Mouse (Mus musculus): ENCODE data around the gene Mul1. TPM values are rescaled to one million over a fixed set of nuclear protein-coding genes. Genes with fewer than 3 reads are reported as not detected.
A peak's percentile ranks its signal among the peaks of the same experiment; 100 is the strongest.

The Mul1 gene
- total and polyA plus RNA-seq, 3 experiments, result 9.2 to 41.4 (median 10.5) TPM

DNA sequence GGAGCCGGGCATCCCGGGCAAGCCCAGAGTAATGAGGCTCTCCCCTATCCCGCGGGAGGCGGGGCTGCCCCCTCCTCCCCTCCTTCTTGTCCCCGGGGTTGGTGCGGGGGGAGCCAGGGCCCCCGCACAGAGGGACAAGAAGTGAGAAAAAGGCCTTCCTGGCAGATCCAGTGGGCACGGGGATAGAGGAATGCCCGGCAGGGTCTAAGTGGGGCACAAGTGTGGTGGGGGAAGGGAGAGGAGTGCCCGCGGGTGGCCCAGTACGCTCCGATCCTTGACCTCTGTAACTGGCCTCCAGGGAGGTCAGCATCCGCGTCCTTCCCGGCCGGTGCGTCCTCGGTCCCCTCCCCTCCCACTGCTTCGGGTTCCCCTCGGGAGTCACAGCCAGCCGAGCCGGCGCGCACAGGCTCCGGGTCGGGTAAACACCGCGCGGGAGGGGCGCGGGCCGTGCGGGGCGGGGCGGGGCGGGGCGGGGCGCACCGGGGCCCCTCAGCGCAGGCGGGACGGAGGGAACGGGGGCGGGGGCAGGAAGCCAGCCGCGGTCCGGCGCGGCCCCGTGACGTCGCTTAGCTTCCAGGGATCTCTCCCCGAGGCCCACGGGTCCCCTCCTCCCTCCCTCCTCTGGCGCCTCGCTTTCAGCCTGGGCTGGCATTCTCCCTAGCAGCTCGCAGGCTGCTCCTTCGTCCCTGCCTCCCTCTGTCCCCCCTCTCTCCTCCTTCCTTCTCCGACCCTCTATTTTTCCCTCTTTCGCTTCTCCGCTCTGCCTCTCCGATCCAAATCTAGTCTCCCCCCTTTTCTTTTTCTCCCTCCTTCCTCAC lies 19.5 kb downstream of the Mul1 start, which contains the start of gene Camk2n1:
Gene Camk2n1, plus strand, starts transcription at position 562 of the 818 bp plus-strand sequence.
- Histone ChIP-seq H3K9me3 (replicated peaks) (peaks cover 10% of the 10 kb centered on the region), H3K4me1 (ENCODE audit: insufficient read depth, low read depth, low read length) (peaks cover 36% of the 10 kb centered on the region), H3K4me3 (ENCODE audit: low read depth, low read length) (peak within 1 kb of the TSS; percentile 75), H3K27me3 (ENCODE audit: insufficient read depth, low read length) (peaks cover 42% of the 10 kb centered on the region), H3K36me3 (replicated peaks) (no peaks in the 10 kb centered on the region)
- ATAC-seq (ENCODE audit: extremely low read depth, insufficient number of reproducible peaks, low FRiP score, poor library complexity, severe bottlenecking) (peak; percentile 75), DNase-seq (ENCODE audit: low spot score) (peak; percentile 93)
- TF ChIP-seq CTCF (IDR thresholded peaks at IDR 0.05; ENCODE audit: low read depth, low read length) (no peak), GATA1 (IDR thresholded peaks at IDR 0.05; ENCODE audit: borderline replicate concordance, low read length) (no peak), GATA2 (IDR thresholded peaks at IDR 0.05; ENCODE audit: borderline replicate concordance, low read depth, low read length) (no peak), TAL1 (conservative IDR thresholded peaks at IDR 0.05; ENCODE audit: low read depth, low read length) (no peak), POLR2AphosphoS5 (IDR thresholded peaks at IDR 0.05; ENCODE audit: insufficient replicate concordance, low read depth, low read length) (no peak)

- Histone ChIP-seq H3K27me3 (ENCODE audit: insufficient read depth, low read length) (peaks cover 40% of the 10 kb centered on the region), H3K4me3 (ENCODE audit: low read depth, low read length) (peak overlapping the region; percentile 75)
Measured at GRCm38 (mm10) chr4:138454571-138455140, 20.2 kb downstream of the Mul1 start.

DNA sequence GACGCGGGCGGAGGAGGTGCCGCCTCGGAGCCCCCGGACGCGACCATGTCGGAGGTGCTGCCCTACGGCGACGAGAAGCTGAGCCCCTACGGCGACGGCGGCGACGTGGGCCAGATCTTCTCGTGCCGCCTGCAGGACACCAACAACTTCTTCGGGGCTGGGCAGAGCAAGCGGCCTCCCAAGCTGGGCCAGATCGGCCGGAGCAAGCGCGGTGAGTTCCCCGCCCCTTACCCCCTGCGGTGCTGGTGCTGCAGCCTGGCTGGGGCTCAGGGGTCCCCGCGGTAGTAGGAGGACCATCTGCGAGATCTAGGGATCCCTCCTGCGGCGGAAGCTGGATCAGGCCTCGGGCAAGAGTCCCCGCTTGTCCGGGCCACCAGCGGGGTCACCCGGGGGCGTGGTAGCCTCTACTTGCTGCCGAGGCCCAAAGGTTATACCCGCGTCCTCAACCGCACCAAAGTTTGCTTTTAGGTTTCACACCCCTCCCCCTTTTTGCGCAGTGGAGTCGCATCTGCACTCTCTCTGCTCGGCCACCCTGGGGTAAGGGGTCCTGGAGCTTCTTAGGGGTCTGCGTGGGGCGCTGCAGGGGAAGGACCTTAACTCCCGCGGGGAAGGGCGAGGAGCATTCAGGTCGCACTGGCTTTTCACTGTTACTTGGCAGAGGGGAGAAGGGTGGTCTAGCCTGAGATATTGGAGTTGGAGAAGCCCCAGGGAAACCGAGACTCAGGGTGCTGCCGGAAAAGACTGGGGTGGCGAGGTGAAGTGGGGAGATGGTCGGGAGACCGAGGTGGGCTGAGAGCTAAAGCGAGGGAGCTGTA lies 20.9 kb downstream of the Mul1 start:
- H3K4me1 ChIP-seq (ENCODE audit: insufficient read depth, low read depth, low read length), result peaks cover 36% of the 10 kb centered on the region
- TF ChIP-seq POLR2AphosphoS5 (IDR thresholded peaks at IDR 0.05; ENCODE audit: insufficient replicate concordance, low read depth, low read length) (no peak), GATA2 (IDR thresholded peaks at IDR 0.05; ENCODE audit: borderline replicate concordance, low read depth, low read length) (no peak), GATA1 (IDR thresholded peaks at IDR 0.05; ENCODE audit: borderline replicate concordance, low read length) (no peak), CTCF (IDR thresholded peaks at IDR 0.05; ENCODE audit: low read depth, low read length) (no peak), TAL1 (conservative IDR thresholded peaks at IDR 0.05; ENCODE audit: low read depth, low read length) (no peak)
- no peak for ATAC-seq (ENCODE audit: extremely low read depth, insufficient number of reproducible peaks, low FRiP score, poor library complexity, severe bottlenecking)
- DNase-seq (ENCODE audit: low spot score), result no peak
- peaks cover 10% of the 10 kb centered on the region for H3K9me3 ChIP-seq (replicated peaks)
- no peaks in the 10 kb centered on the region for H3K36me3 ChIP-seq (replicated peaks)
- peaks cover 36% of the 10 kb centered on the region for H3K27me3 ChIP-seq (ENCODE audit: insufficient read depth, low read length)
- peak overlapping the region; percentile 75 for H3K4me3 ChIP-seq (ENCODE audit: low read depth, low read length)

More at GRCm38 (mm10) chr4:138454571-138455140, 20.2 kb downstream of the Mul1 start:
- Histone ChIP-seq H3K36me3 (replicated peaks) (no peaks in the 10 kb centered on the region), H3K4me1 (ENCODE audit: insufficient read depth, low read depth, low read length) (peaks cover 36% of the 10 kb centered on the region), H3K9me3 (replicated peaks) (peaks cover 10% of the 10 kb centered on the region)
- TF ChIP-seq TAL1 (conservative IDR thresholded peaks at IDR 0.05; ENCODE audit: low read depth, low read length), result no peak
- TF ChIP-seq POLR2AphosphoS5 (IDR thresholded peaks at IDR 0.05; ENCODE audit: insufficient replicate concordance, low read depth, low read length), result no peak
- TF ChIP-seq GATA2 (IDR thresholded peaks at IDR 0.05; ENCODE audit: borderline replicate concordance, low read depth, low read length), result no peak
- TF ChIP-seq CTCF (IDR thresholded peaks at IDR 0.05; ENCODE audit: low read depth, low read length), result no peak
- TF ChIP-seq GATA1 (IDR thresholded peaks at IDR 0.05; ENCODE audit: borderline replicate concordance, low read length), result no peak
- ATAC-seq (ENCODE audit: extremely low read depth, insufficient number of reproducible peaks, low FRiP score, poor library complexity, severe bottlenecking) (no peak), DNase-seq (ENCODE audit: low spot score) (peak; percentile 69)

DNA sequence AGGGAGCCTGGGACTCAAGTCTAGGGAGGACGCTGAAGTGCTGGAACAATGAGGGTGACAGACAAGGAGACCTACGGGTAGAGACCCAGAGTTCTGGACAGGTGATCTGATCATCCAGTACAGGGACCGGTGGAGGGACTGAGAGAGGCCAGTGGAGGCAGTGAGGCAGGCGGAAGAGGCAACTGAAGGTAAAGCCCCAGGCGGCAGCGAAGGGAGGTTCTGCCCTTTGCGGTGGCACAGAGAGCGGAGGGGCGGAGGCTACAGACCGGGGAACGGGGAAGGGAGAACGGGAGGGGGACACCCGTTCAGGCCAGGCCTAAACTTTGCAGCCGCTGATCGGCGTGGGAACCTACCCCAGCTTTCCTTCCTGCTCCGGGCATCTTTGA lies 21.5 kb downstream of the Mul1 start:
- Histone ChIP-seq H3K4me1 (ENCODE audit: insufficient read depth, low read depth, low read length) (peaks cover 36% of the 10 kb centered on the region), H3K9me3 (replicated peaks) (peaks cover 10% of the 10 kb centered on the region), H3K4me3 (ENCODE audit: low read depth, low read length) (no peak overlapping the region), H3K36me3 (replicated peaks) (no peaks in the 10 kb centered on the region), H3K27me3 (ENCODE audit: insufficient read depth, low read length) (peaks cover 36% of the 10 kb centered on the region)
- TF ChIP-seq TAL1 (conservative IDR thresholded peaks at IDR 0.05; ENCODE audit: low read depth, low read length) (no peak), CTCF (IDR thresholded peaks at IDR 0.05; ENCODE audit: low read depth, low read length) (no peak), GATA2 (IDR thresholded peaks at IDR 0.05; ENCODE audit: borderline replicate concordance, low read depth, low read length) (no peak), POLR2AphosphoS5 (IDR thresholded peaks at IDR 0.05; ENCODE audit: insufficient replicate concordance, low read depth, low read length) (no peak), GATA1 (IDR thresholded peaks at IDR 0.05; ENCODE audit: borderline replicate concordance, low read length) (no peak)
- no peak for DNase-seq (ENCODE audit: low spot score)
- no peak for ATAC-seq (ENCODE audit: extremely low read depth, insufficient number of reproducible peaks, low FRiP score, poor library complexity, severe bottlenecking)

- ATAC-seq (ENCODE audit: extremely low read depth, insufficient number of reproducible peaks, low FRiP score, poor library complexity, severe bottlenecking) (no peak), DNase-seq (ENCODE audit: low spot score) (no peak)
- H3K9me3 ChIP-seq (replicated peaks), result peaks cover 10% of the 10 kb centered on the region
- peaks cover 36% of the 10 kb centered on the region for H3K27me3 ChIP-seq (ENCODE audit: insufficient read depth, low read length)
- TF ChIP-seq POLR2AphosphoS5 (IDR thresholded peaks at IDR 0.05; ENCODE audit: insufficient replicate concordance, low read depth, low read length) (no peak), CTCF (IDR thresholded peaks at IDR 0.05; ENCODE audit: low read depth, low read length) (no peak), TAL1 (conservative IDR thresholded peaks at IDR 0.05; ENCODE audit: low read depth, low read length) (no peak), GATA1 (IDR thresholded peaks at IDR 0.05; ENCODE audit: borderline replicate concordance, low read length) (no peak), GATA2 (IDR thresholded peaks at IDR 0.05; ENCODE audit: borderline replicate concordance, low read depth, low read length) (no peak)
- no peak overlapping the region for H3K4me3 ChIP-seq (ENCODE audit: low read depth, low read length)
- H3K4me1 ChIP-seq (ENCODE audit: insufficient read depth, low read depth, low read length), result peaks cover 36% of the 10 kb centered on the region
- no peaks in the 10 kb centered on the region for H3K36me3 ChIP-seq (replicated peaks)
Measured at GRCm38 (mm10) chr4:138456536-138456935, 22.1 kb downstream of the Mul1 start.

Measured in G1E (cell line).